Mouse (Mus musculus) hindbrain, embryonic 11.5 days (tissue): ENCODE results near the gene Wasf1. TPM values are rescaled to one million over a fixed set of nuclear protein-coding genes. Genes with fewer than 3 reads are reported as not detected.

Experiments used
- ATAC-seq: fragments of 200-750 bp; cut with Nextera tagmentation; 2 replicates; pipeline ENCODE4 v1.8.0; 2017; ENCODE audit warnings: mild to moderate bottlenecking, moderate TSS enrichment, moderate library complexity; ENCODE audit not compliant: low FRiP score
- DNase-seq: peaks from one replicate; pipeline ENCODE4 v3.0.0-alpha.2; 2015; ENCODE audit warnings: low spot score
- H3K27ac ChIP-seq: fragments of 300-500 bp; sonication (generic); 2 replicates; pipeline ENCODE4 v1.5.1; 2014; ENCODE audit warnings: mild to moderate bottlenecking, low read depth, low read length
- H3K27me3 ChIP-seq: fragments of 300-500 bp; sonication (generic); 2 replicates; pipeline ENCODE4 v1.6.1; 2014; ENCODE audit warnings: mild to moderate bottlenecking, low read length, moderate library complexity, mixed read lengths; ENCODE audit not compliant: control insufficient read depth, insufficient read depth
- H3K36me3 ChIP-seq: fragments of 300-500 bp; sonication (generic); 2 replicates; pipeline ENCODE4 v1.6.1; 2014; ENCODE audit warnings: mild to moderate bottlenecking, low read length, moderate library complexity, mixed read lengths; ENCODE audit not compliant: control insufficient read depth, insufficient read depth
- H3K4me1 ChIP-seq: fragments of 300-500 bp; sonication (generic); replicated peaks from 2 replicates; pipeline ENCODE4 v1.6.1; 2014; ENCODE audit warnings: low read length, mixed read lengths; ENCODE audit not compliant: control insufficient read depth, insufficient read depth
- H3K4me2 ChIP-seq: fragments of 300-500 bp; sonication (generic); replicated peaks from 2 replicates; pipeline ENCODE4 v1.6.1; 2014; ENCODE audit warnings: mild to moderate bottlenecking, low read depth, low read length
- H3K4me3 ChIP-seq: fragments of 300-500 bp; sonication (generic); 2 replicates; pipeline ENCODE4 v1.5.1; 2014; ENCODE audit warnings: low read depth, low read length
- H3K9ac ChIP-seq: fragments of 300-500 bp; sonication (generic); 2 replicates; pipeline ENCODE4 v1.6.1; 2014; ENCODE audit warnings: low read depth, low read length
- H3K9me3 ChIP-seq: fragments of 300-500 bp; sonication (generic); 2 replicates; pipeline ENCODE4 v1.6.1; 2016; ENCODE audit warnings: low read length; ENCODE audit not compliant: control insufficient read depth
- WGBS: fragments of 180-500 bp; shearing (Covaris S2); extraction: QIAGEN DNeasy Blood & Tissue Kit; methylation state at CpG from one replicate; pipeline ENCODE4 v1.1.7; 2014; 5-methylcytosine and 5-hydroxymethylcytosine counted together
- polyA plus RNA-seq: library from polyadenylated mRNA; unstranded; fragments of >200 nt; fragmentation: Nextera tagmentation; extraction: Ambion mirVana; gene quantifications from 2 replicates; pipeline ENCODE4 v1.2.1, GENCODE M21; 2014

Gene Wasf1
- polyA plus RNA-seq, 1 experiment from 2014 or later, result 43.8 TPM

- ATAC-seq, result no peak
- Histone ChIP-seq H3K9ac (no peak overlapping the region), H3K36me3 (no peaks in the 10 kb centered on the region), H3K27ac (no peak overlapping the region), H3K9me3 (no peaks in the 10 kb centered on the region), H3K27me3 (no peaks in the 10 kb centered on the region), H3K4me3 (no peak overlapping the region), H3K4me1 (no peaks in the 10 kb centered on the region), H3K4me2 (no peak overlapping the region)
- no peak for DNase-seq
- 80% methylated on average over 12 of the region's 12 CpGs for WGBS
Measured at GRCm38 (mm10) chr10:40970601-40971245, 87.4 kb downstream of the Wasf1 start.

- no peak overlapping the region for H3K27ac ChIP-seq
- DNase-seq (no peak), ATAC-seq (no peak)
- H3K4me1 ChIP-seq, result no peaks in the 10 kb centered on the region
- H3K4me3 ChIP-seq, result no peak overlapping the region
- WGBS, result 75% methylated on average over 5 of the region's 5 CpGs
- no peaks in the 10 kb centered on the region for H3K36me3 ChIP-seq
- H3K9me3 ChIP-seq, result no peaks in the 10 kb centered on the region
- H3K9ac ChIP-seq, result no peak overlapping the region
- H3K27me3 ChIP-seq, result no peaks in the 10 kb centered on the region
- no peak overlapping the region for H3K4me2 ChIP-seq
Measured at GRCm38 (mm10) chr10:40971256-40971655, 88.0 kb downstream of the Wasf1 start.

- no peaks in the 10 kb centered on the region for H3K27me3 ChIP-seq
- H3K4me2 ChIP-seq, result no peak overlapping the region
- ATAC-seq (no peak), DNase-seq (no peak)
- no peaks in the 10 kb centered on the region for H3K36me3 ChIP-seq
- H3K9me3 ChIP-seq, result no peaks in the 10 kb centered on the region
- no peak overlapping the region for H3K27ac ChIP-seq
- no peak overlapping the region for H3K9ac ChIP-seq
- no peak overlapping the region for H3K4me3 ChIP-seq
- H3K4me1 ChIP-seq, result no peaks in the 10 kb centered on the region
Measured at GRCm38 (mm10) chr10:40983761-40984160, 100.5 kb downstream of the Wasf1 start.

- no peaks in the 10 kb centered on the region for H3K9me3 ChIP-seq
- WGBS, result 92% methylated on average over 3 of the region's 3 CpGs
- H3K4me1 ChIP-seq, result no peaks in the 10 kb centered on the region
- H3K27ac ChIP-seq, result no peak overlapping the region
- DNase-seq, result no peak
- H3K27me3 ChIP-seq, result no peaks in the 10 kb centered on the region
- no peak overlapping the region for H3K4me3 ChIP-seq
- H3K4me2 ChIP-seq, result no peak overlapping the region
- H3K9ac ChIP-seq, result no peak overlapping the region
- ATAC-seq, result no peak
- no peaks in the 10 kb centered on the region for H3K36me3 ChIP-seq
Measured at GRCm38 (mm10) chr10:40984600-40984999, 101.3 kb downstream of the Wasf1 start.

GRCm38 (mm10) chr10:40985350-40985749 lies 102.1 kb downstream of the Wasf1 start:
- Histone ChIP-seq H3K27me3 (no peaks in the 10 kb centered on the region), H3K27ac (no peak overlapping the region), H3K9ac (no peak overlapping the region), H3K9me3 (no peaks in the 10 kb centered on the region), H3K4me2 (no peak overlapping the region), H3K4me3 (no peak overlapping the region), H3K4me1 (no peaks in the 10 kb centered on the region), H3K36me3 (no peaks in the 10 kb centered on the region)
- no peak for ATAC-seq
- WGBS, result 42% methylated on average over 8 of the region's 13 CpGs
- no peak for DNase-seq

Other genes with a start within 250 kb of the Wasf1 start
- 0.97 and 1.2 TPM in 2 replicates for gene Mettl24, start 200.2 kb upstream of the Wasf1 start, polyA plus RNA-seq
- 32.4 and 37.5 TPM in 2 replicates for gene Cdc40, start 164 bp upstream of the Wasf1 start, polyA plus RNA-seq
- gene Gpr6, start 188.8 kb downstream of the Wasf1 start, polyA plus RNA-seq, result 0.14 TPM in 1 of 2 replicates, not detected in the other